Mouse (Mus musculus): ENCODE data around the gene Dennd2c.

Gene Dennd2c

GRCm38 (mm10) chr3:103102454-103103390, at the start of gene Dennd2c:
Gene Dennd2c, plus strand, starts transcription at chr3:103102604.
- no peak for DNase-seq (ENCODE audit: extremely low read depth, low read depth, low spot score)

GRCm38 (mm10) chr3:103056016-103056595, 46.3 kb upstream of the Dennd2c start:
- peak; percentile 69 for DNase-seq (ENCODE audit: extremely low read depth, low read depth, low spot score)

- DNase-seq (ENCODE audit: extremely low read depth, low read depth, low spot score), result no peak
Measured at GRCm38 (mm10) chr3:103057752-103058151, 44.7 kb upstream of the Dennd2c start.

- no peak for DNase-seq (ENCODE audit: extremely low read depth, low read depth, low spot score)
Measured at GRCm38 (mm10) chr3:103058207-103059157, 43.9 kb upstream of the Dennd2c start, which contains the start of gene Nras. Gene Nras, plus strand, starts transcription at chr3:103058285.

GRCm38 (mm10) chr3:103066927-103067326, 35.5 kb upstream of the Dennd2c start:
- no peak for DNase-seq (ENCODE audit: extremely low read depth, low read depth, low spot score)

GRCm38 (mm10) chr3:103068971-103069370, 33.4 kb upstream of the Dennd2c start:
- peak; percentile 49 for DNase-seq (ENCODE audit: extremely low read depth, low read depth, low spot score)

- DNase-seq (ENCODE audit: extremely low read depth, low read depth, low spot score), result no peak
Measured at GRCm38 (mm10) chr3:103073771-103074170, 28.6 kb upstream of the Dennd2c start, which contains the start of gene Ampd1. Gene Ampd1, plus strand, starts transcription at chr3:103074014.

GRCm38 (mm10) chr3:103075871-103076270, 26.5 kb upstream of the Dennd2c start:
- no peak for DNase-seq (ENCODE audit: extremely low read depth, low read depth, low spot score)

GRCm38 (mm10) chr3:103076476-103076875, 25.9 kb upstream of the Dennd2c start:
- no peak for DNase-seq (ENCODE audit: extremely low read depth, low read depth, low spot score)

- no peak for DNase-seq (ENCODE audit: extremely low read depth, low read depth, low spot score)
Measured at GRCm38 (mm10) chr3:103079301-103079700, 23.1 kb upstream of the Dennd2c start.

- DNase-seq (ENCODE audit: extremely low read depth, low read depth, low spot score), result no peak
Measured at GRCm38 (mm10) chr3:103081051-103081450, 21.4 kb upstream of the Dennd2c start.

- no peak for DNase-seq (ENCODE audit: extremely low read depth, low read depth, low spot score)
Measured at GRCm38 (mm10) chr3:103081861-103082453, 20.4 kb upstream of the Dennd2c start.

GRCm38 (mm10) chr3:103082761-103083160, 19.6 kb upstream of the Dennd2c start:
- DNase-seq (ENCODE audit: extremely low read depth, low read depth, low spot score), result no peak

- DNase-seq (ENCODE audit: extremely low read depth, low read depth, low spot score), result no peak
Measured at GRCm38 (mm10) chr3:103085986-103086385, 16.4 kb upstream of the Dennd2c start.

GRCm38 (mm10) chr3:103091753-103092152, 10.7 kb upstream of the Dennd2c start:
- no peak for DNase-seq (ENCODE audit: extremely low read depth, low read depth, low spot score)

GRCm38 (mm10) chr3:103098662-103099061, 3.7 kb upstream of the Dennd2c start:
- no peak for DNase-seq (ENCODE audit: extremely low read depth, low read depth, low spot score)

- no peak for DNase-seq (ENCODE audit: extremely low read depth, low read depth, low spot score)
Measured at GRCm38 (mm10) chr3:103099667-103100066, 2.7 kb upstream of the Dennd2c start.

GRCm38 (mm10) chr3:103100735-103101134, 1.7 kb upstream of the Dennd2c start:
- DNase-seq (ENCODE audit: extremely low read depth, low read depth, low spot score), result no peak

GRCm38 (mm10) chr3:103101194-103101593, 1.2 kb upstream of the Dennd2c start:
- DNase-seq (ENCODE audit: extremely low read depth, low read depth, low spot score), result no peak

- no peak for DNase-seq (ENCODE audit: extremely low read depth, low read depth, low spot score)
Measured at GRCm38 (mm10) chr3:103101909-103102308, 495 bp upstream of the Dennd2c start.

All from fat pad, adult 2 months (tissue).